Mouse (Mus musculus) cerebellum, adult 2 months (tissue): ENCODE data around the gene Atcay.

Source experiments
- CTCF ChIP-seq: fragments of 200-500 bp; IDR thresholded peaks from 2 replicates; pipeline ENCODE4 v1.5.1; 2011; ENCODE audit warnings: low read depth, mild to moderate bottlenecking, control low read depth, low read length, moderate library complexity, borderline replicate concordance; ENCODE audit not compliant: insufficient read depth
- POLR2A ChIP-seq: fragments of 200-500 bp; IDR thresholded peaks from 2 replicates; pipeline ENCODE4 v1.6.1; 2011; ENCODE audit warnings: low read length, control low read depth, borderline replicate concordance; ENCODE audit not compliant: insufficient read depth

DNA sequence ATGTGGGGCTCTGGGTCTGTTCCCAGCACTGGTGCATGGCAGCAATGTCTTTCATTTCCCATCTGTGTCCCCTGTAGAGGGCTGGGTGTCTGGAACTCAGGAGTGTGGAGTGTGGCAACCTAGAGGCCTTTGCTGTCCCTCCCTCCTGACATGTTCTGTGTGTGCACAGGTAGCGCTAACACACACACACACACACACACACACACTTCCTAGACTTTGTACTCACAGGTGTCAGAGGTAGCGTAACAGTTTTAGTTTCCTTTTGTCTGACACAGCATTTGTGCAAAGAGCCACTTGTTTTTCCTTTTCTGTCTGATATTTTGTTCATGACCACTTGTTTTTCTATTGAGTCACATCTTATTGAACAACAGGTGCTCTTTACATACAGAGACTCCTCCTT lies 17.2 kb upstream of the Atcay start:
- TF ChIP-seq POLR2A (no peak), CTCF (no peak)
